Mouse (Mus musculus): ENCODE data around the gene 1700056E22Rik. TPM values are rescaled to one million over a fixed set of nuclear protein-coding genes. Genes with fewer than 3 reads are reported as not detected.

1700056E22Rik gene
- polyA plus RNA-seq, 1 experiment: 0.90 TPM

DNA sequence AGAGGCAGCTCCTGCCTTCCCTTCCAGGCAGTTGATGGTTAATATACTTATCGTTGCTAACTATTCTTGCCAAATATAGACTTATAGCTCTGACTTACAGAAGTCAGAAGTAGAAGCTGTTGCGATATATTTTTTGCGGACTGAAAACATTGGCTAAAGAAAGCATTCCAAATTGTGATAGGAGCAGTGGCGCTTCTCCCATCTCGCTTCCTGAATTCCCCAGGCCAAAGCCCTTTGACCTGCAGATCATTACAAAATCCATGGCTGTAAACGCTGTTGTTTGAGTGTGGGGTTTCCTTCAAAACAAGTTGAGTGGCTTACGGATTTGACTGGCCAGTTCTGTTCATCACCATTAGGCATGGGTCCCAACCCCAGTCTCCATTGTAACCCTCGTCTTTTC is 24.1 kb upstream of the 1700056E22Rik start:
- Histone ChIP-seq H3ac (ENCODE audit: control insufficient read depth, insufficient read length, low read depth) (no peak overlapping the region), H3K79me3 (ENCODE audit: low read depth) (peaks cover 46% of the 10 kb centered on the region), H3K79me2 (ENCODE audit: control insufficient read depth, insufficient read depth) (peaks cover 91% of the 10 kb centered on the region), H3K36me3 (ENCODE audit: control insufficient read depth, insufficient read depth) (peaks cover 39% of the 10 kb centered on the region), H3K27me3 (ENCODE audit: control insufficient read depth, insufficient read depth, insufficient read length) (no peaks in the 10 kb centered on the region), H3K4me3 (ENCODE audit: insufficient read depth, poor library complexity, severe bottlenecking) (no peak overlapping the region)
- TF ChIP-seq CEBPB (IDR thresholded peaks at IDR 0.05; ENCODE audit: low read depth) (no peak), MYOG (IDR thresholded peaks at IDR 0.05; ENCODE audit: control insufficient read depth, extremely low read depth, insufficient read length) (no peak), FOSL1 (IDR thresholded peaks at IDR 0.05; ENCODE audit: insufficient read depth, low read length, poor library complexity, severe bottlenecking) (no peak), USF1 (IDR thresholded peaks at IDR 0.05; ENCODE audit: low read depth) (no peak), MYOD1 (IDR thresholded peaks at IDR 0.05; ENCODE audit: control insufficient read depth, insufficient read length, low read depth) (no peak), CTCF (IDR thresholded peaks at IDR 0.05; ENCODE audit: control insufficient read depth, insufficient read depth, insufficient read length) (no peak), MAX (IDR thresholded peaks at IDR 0.05) (no peak)

DNA sequence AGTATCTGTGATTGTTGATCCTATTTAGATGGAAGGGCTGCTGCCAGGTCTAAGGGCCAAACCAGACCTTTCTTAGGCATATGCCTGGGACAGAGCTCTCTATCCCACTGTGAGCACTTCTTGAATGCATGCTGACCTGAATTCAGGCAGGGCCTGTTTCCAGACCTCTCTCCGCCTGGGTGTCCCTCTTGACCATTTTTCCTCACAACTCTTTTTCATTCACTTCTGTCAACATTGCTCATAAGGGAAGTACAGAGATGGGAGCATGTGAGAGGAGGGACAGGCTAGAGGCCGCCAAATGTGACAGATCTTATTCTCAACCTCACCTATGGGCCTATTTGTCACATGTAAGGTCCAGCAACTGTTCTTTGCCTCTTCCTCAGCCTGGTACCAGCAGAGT is 20.1 kb upstream of the 1700056E22Rik start:
- TF ChIP-seq USF1 (IDR thresholded peaks at IDR 0.05; ENCODE audit: low read depth): no peak
- no peak for TF ChIP-seq FOSL1 (IDR thresholded peaks at IDR 0.05; ENCODE audit: insufficient read depth, low read length, poor library complexity, severe bottlenecking)
- no peak for TF ChIP-seq MYOD1 (IDR thresholded peaks at IDR 0.05; ENCODE audit: control insufficient read depth, insufficient read length, low read depth)
- TF ChIP-seq MYOG (IDR thresholded peaks at IDR 0.05; ENCODE audit: control insufficient read depth, extremely low read depth, insufficient read length): no peak
- TF ChIP-seq CTCF (IDR thresholded peaks at IDR 0.05; ENCODE audit: control insufficient read depth, insufficient read depth, insufficient read length): no peak
- TF ChIP-seq MAX (IDR thresholded peaks at IDR 0.05): no peak
- no peak for TF ChIP-seq CEBPB (IDR thresholded peaks at IDR 0.05; ENCODE audit: low read depth)
- no peak overlapping the region for H3K4me3 ChIP-seq (ENCODE audit: insufficient read depth, poor library complexity, severe bottlenecking)

DNA sequence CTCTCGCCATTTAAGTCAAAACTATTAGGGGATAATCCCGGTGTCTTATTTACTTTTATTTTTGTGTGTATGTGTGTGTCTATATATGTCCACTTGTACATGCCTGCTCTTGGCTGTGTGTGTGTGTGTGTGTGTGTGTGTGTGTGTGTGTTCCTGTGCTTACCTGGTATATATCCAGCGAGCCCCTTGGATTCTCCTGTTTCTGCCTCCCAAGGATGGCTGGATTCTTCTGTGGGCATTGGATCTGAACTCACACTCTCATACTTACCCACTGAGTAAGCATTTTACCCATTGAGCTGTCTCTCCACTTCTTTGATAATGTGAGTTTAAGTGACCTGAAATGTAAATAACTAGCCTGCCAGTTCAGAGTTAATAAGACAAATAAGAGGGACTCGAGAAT is 19.6 kb upstream of the 1700056E22Rik start:
- TF ChIP-seq USF1 (IDR thresholded peaks at IDR 0.05; ENCODE audit: low read depth) (no peak), MYOD1 (IDR thresholded peaks at IDR 0.05; ENCODE audit: control insufficient read depth, insufficient read length, low read depth) (no peak), FOSL1 (IDR thresholded peaks at IDR 0.05; ENCODE audit: insufficient read depth, low read length, poor library complexity, severe bottlenecking) (no peak), CEBPB (IDR thresholded peaks at IDR 0.05; ENCODE audit: low read depth) (no peak), MAX (IDR thresholded peaks at IDR 0.05) (no peak), MYOG (IDR thresholded peaks at IDR 0.05; ENCODE audit: control insufficient read depth, extremely low read depth, insufficient read length) (no peak), CTCF (IDR thresholded peaks at IDR 0.05; ENCODE audit: control insufficient read depth, insufficient read depth, insufficient read length) (no peak)
- Histone ChIP-seq H3K79me3 (ENCODE audit: low read depth) (peaks cover 56% of the 10 kb centered on the region), H3K4me3 (ENCODE audit: insufficient read depth, poor library complexity, severe bottlenecking) (no peak overlapping the region), H3K36me3 (ENCODE audit: control insufficient read depth, insufficient read depth) (peaks cover 32% of the 10 kb centered on the region), H3K27me3 (ENCODE audit: control insufficient read depth, insufficient read depth, insufficient read length) (no peaks in the 10 kb centered on the region), H3ac (ENCODE audit: control insufficient read depth, insufficient read length, low read depth) (no peak overlapping the region), H3K79me2 (ENCODE audit: control insufficient read depth, insufficient read depth) (peaks cover 84% of the 10 kb centered on the region)

More for the DNA sequence above, 20.1 kb upstream of the 1700056E22Rik start:
- H3K27me3 ChIP-seq (ENCODE audit: control insufficient read depth, insufficient read depth, insufficient read length): no peaks in the 10 kb centered on the region
- peaks cover 56% of the 10 kb centered on the region for H3K79me3 ChIP-seq (ENCODE audit: low read depth)
- H3K79me2 ChIP-seq (ENCODE audit: control insufficient read depth, insufficient read depth): peaks cover 84% of the 10 kb centered on the region
- no peak overlapping the region for H3ac ChIP-seq (ENCODE audit: control insufficient read depth, insufficient read length, low read depth)
- peaks cover 33% of the 10 kb centered on the region for H3K36me3 ChIP-seq (ENCODE audit: control insufficient read depth, insufficient read depth)

DNA sequence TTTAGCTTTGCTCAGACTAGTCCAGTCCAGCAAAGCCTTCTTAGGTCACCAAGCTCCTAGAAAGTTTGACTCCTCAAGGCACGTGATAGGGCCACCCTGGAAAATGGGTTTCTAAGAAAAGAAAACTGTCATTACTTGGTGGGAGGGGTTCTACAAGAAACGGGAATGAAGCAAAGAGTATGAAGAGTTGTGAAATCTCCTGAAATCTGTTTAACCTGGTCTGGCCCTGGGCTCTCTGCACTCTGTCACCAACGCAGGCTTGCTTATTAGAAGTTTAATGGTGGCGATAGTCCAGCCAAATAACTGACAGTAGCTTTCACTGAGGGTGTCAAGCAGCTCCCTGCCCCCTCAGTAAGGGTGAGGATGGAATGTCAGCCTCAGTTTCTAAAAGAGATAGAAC is 19.0 kb upstream of the 1700056E22Rik start:
- peaks cover 31% of the 10 kb centered on the region for H3K36me3 ChIP-seq (ENCODE audit: control insufficient read depth, insufficient read depth)
- H3K79me2 ChIP-seq (ENCODE audit: control insufficient read depth, insufficient read depth): peaks cover 84% of the 10 kb centered on the region
- peaks cover 54% of the 10 kb centered on the region for H3K79me3 ChIP-seq (ENCODE audit: low read depth)
- H3ac ChIP-seq (ENCODE audit: control insufficient read depth, insufficient read length, low read depth): no peak overlapping the region
- H3K27me3 ChIP-seq (ENCODE audit: control insufficient read depth, insufficient read depth, insufficient read length): no peaks in the 10 kb centered on the region
- no peak for TF ChIP-seq FOSL1 (IDR thresholded peaks at IDR 0.05; ENCODE audit: insufficient read depth, low read length, poor library complexity, severe bottlenecking)
- no peak overlapping the region for H3K4me3 ChIP-seq (ENCODE audit: insufficient read depth, poor library complexity, severe bottlenecking)

DNA sequence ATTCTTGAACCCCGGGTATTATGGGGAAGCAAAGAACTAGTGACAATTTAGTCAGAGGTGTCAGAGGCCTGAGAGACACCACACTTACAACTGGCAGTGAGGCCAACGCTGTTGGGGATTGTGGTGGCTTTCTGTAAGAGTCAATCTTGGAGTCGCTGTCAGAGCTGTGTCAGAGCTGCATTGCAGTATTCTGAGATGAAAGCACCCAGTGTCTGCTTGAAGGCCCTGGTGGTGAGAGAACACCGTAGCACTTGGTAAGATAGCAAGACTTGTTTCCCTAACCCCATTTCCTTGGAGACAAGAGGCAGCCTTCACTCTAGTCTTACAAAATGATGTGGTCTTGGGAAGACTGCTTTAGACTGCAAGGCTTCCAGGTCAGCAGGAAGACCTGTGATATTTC is 18.2 kb upstream of the 1700056E22Rik start:
- TF ChIP-seq MYOG (IDR thresholded peaks at IDR 0.05; ENCODE audit: control insufficient read depth, extremely low read depth, insufficient read length) (no peak), MYOD1 (IDR thresholded peaks at IDR 0.05; ENCODE audit: control insufficient read depth, insufficient read length, low read depth) (no peak), MAX (IDR thresholded peaks at IDR 0.05) (no peak), CTCF (IDR thresholded peaks at IDR 0.05; ENCODE audit: control insufficient read depth, insufficient read depth, insufficient read length) (no peak), USF1 (IDR thresholded peaks at IDR 0.05; ENCODE audit: low read depth) (no peak), CEBPB (IDR thresholded peaks at IDR 0.05; ENCODE audit: low read depth) (no peak), FOSL1 (IDR thresholded peaks at IDR 0.05; ENCODE audit: insufficient read depth, low read length, poor library complexity, severe bottlenecking) (no peak)
- no peak overlapping the region for H3K4me3 ChIP-seq (ENCODE audit: insufficient read depth, poor library complexity, severe bottlenecking)
- no peaks in the 10 kb centered on the region for H3K27me3 ChIP-seq (ENCODE audit: control insufficient read depth, insufficient read depth, insufficient read length)
- H3K79me3 ChIP-seq (ENCODE audit: low read depth): peaks cover 47% of the 10 kb centered on the region
- peaks cover 24% of the 10 kb centered on the region for H3K36me3 ChIP-seq (ENCODE audit: control insufficient read depth, insufficient read depth)
- H3K79me2 ChIP-seq (ENCODE audit: control insufficient read depth, insufficient read depth): peaks cover 84% of the 10 kb centered on the region
- no peak overlapping the region for H3ac ChIP-seq (ENCODE audit: control insufficient read depth, insufficient read length, low read depth)

DNA sequence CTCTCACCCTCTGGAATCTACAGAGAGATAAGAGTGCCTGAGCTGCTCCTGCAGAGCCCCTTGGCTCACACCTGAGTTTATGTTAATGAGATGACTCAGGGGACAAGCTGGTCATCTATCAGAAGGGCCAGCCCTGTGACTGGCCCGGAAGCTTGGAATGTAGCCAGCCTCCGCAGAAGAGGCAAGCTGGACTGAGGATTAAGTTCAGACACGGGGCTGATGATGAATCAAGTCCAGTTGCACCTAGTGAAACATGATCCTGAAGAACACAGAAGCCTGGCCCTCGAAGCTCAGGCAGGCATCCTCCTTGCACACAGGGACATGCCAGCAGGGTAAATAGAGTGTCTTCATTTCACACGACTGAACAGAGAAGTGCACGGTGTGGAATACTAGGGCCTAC is 17.7 kb upstream of the 1700056E22Rik start:
- TF ChIP-seq MYOD1 (IDR thresholded peaks at IDR 0.05; ENCODE audit: control insufficient read depth, insufficient read length, low read depth) (no peak), CEBPB (IDR thresholded peaks at IDR 0.05; ENCODE audit: low read depth) (no peak), CTCF (IDR thresholded peaks at IDR 0.05; ENCODE audit: control insufficient read depth, insufficient read depth, insufficient read length) (no peak), FOSL1 (IDR thresholded peaks at IDR 0.05; ENCODE audit: insufficient read depth, low read length, poor library complexity, severe bottlenecking) (peak; percentile 68), MYOG (IDR thresholded peaks at IDR 0.05; ENCODE audit: control insufficient read depth, extremely low read depth, insufficient read length) (no peak), MAX (IDR thresholded peaks at IDR 0.05) (peak; percentile 65), USF1 (IDR thresholded peaks at IDR 0.05; ENCODE audit: low read depth) (no peak)
- Histone ChIP-seq H3ac (ENCODE audit: control insufficient read depth, insufficient read length, low read depth) (no peak overlapping the region), H3K36me3 (ENCODE audit: control insufficient read depth, insufficient read depth) (peaks cover 19% of the 10 kb centered on the region), H3K79me2 (ENCODE audit: control insufficient read depth, insufficient read depth) (peaks cover 84% of the 10 kb centered on the region), H3K27me3 (ENCODE audit: control insufficient read depth, insufficient read depth, insufficient read length) (no peaks in the 10 kb centered on the region), H3K79me3 (ENCODE audit: low read depth) (peaks cover 45% of the 10 kb centered on the region), H3K4me3 (ENCODE audit: insufficient read depth, poor library complexity, severe bottlenecking) (no peak overlapping the region)

Data from C2C12 (cell line).